Mouse (Mus musculus) macrophage (primary cell): ENCODE results near the gene Defb11. TPM values are rescaled to one million over a fixed set of nuclear protein-coding genes. Genes with fewer than 3 reads are reported as not detected.
"Not testable (repeated sequence)": the region's sequence is repeated elsewhere in the genome, so short reads cannot be mapped to it uniquely, and the experiment has no call there.

Experiments used
- H3K27ac ChIP-seq: fragments of 350-480 bp; formaldehyde crosslinking; 2 replicates; pipeline ENCODE4 v1.9.0; 2021
- H3K36me3 ChIP-seq: fragments of 350-480 bp; formaldehyde crosslinking; 2 replicates; pipeline ENCODE4 v1.9.0; 2021; ENCODE audit errors: inconsistent target
- H3K4me3 ChIP-seq: fragments of 350-480 bp; formaldehyde crosslinking; 2 replicates; pipeline ENCODE4 v1.9.0; 2021; ENCODE audit errors: inconsistent target
- H3K79me2 ChIP-seq: fragments of 350-480 bp; formaldehyde crosslinking; 2 replicates; pipeline ENCODE4 v1.9.0; 2021; ENCODE audit errors: inconsistent target
- WGBS: methylation state at CpG from one replicate; pipeline ENCODE4 v1.1.7; 2026; ENCODE audit warnings: inconsistent platforms; ENCODE audit not compliant: missing documents; 5-methylcytosine and 5-hydroxymethylcytosine counted together
- polyA plus RNA-seq: library from polyadenylated mRNA; stranded (reverse); fragments of 250-400 nt; gene quantifications from 3 replicates; pipeline ENCODE4 v1.2.4, GENCODE M21; 2018; ENCODE audit warnings: inconsistent platforms
- total RNA-seq, 78 experiments: library from RNA; depleted of rRNA; stranded (reverse); fragments of 250-400 nt; gene quantifications; 1 replicate in 9 of 78; 2 replicates in 24 of 78; 3 replicates in 43 of 78; 4 replicates in 2 of 78; pipeline ENCODE4 v1.2.4; 2018; ENCODE audit warnings: inconsistent platforms in 56 of 78

Defb11 gene
- not detected for total RNA-seq (2018; cell fraction: chromatin; rRNA removed)
- total RNA-seq (2018; cell fraction: cytosol; rRNA removed), result not detected
- not detected for total RNA-seq (2018; cell fraction: nucleus; rRNA removed)
- not detected in 3 replicates for polyA plus RNA-seq

DNA sequence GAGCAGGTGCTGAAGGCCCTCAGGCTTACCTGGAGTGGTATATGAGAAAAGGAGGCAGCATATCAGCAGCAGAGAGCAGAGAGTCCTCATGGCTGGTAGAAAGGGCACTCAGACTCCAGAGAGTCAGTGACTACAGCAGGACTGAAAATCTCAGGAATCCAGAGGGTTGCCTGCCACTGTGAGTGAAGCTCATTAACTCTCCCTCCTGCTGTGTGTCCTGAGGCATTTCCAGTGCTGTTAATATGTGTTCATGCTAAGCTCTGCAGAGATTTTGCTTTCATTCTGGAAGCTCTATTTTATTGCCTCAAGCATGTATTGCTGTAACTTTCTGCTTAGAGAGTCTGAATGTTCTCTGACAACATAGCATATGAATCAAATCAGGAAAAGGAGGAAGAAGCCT lies at the start of gene Defb11:
TSS of gene Defb11 (minus strand) at position 123 of the 400 bp plus-strand sequence.
- not testable (repeated sequence) for H3K79me2 ChIP-seq, H3K27ac ChIP-seq, H3K36me3 ChIP-seq, H3K4me3 ChIP-seq

- no peaks in the 10 kb centered on the region for H3K79me2 ChIP-seq
- H3K27ac ChIP-seq, result no peak overlapping the region
- 7% methylated on average over 9 of the region's 9 CpGs for WGBS
- no peaks in the 10 kb centered on the region for H3K36me3 ChIP-seq
- no peak overlapping the region for H3K4me3 ChIP-seq
These were observed 49.1 kb upstream of the Defb11 start for GRCm38 (mm10) chr8:21955321-21955720.

GRCm38 (mm10) chr8:21947311-21948017 lies 41.3 kb upstream of the Defb11 start:
- 85% methylated on average over 9 of the region's 9 CpGs for WGBS
- Histone ChIP-seq H3K79me2 (no peaks in the 10 kb centered on the region), H3K36me3 (no peaks in the 10 kb centered on the region), H3K27ac (no peak overlapping the region), H3K4me3 (no peak overlapping the region)

- Histone ChIP-seq H3K79me2 (no peaks in the 10 kb centered on the region), H3K4me3 (no peak within 1 kb of the TSS), H3K27ac (no peak within 1 kb of the TSS), H3K36me3 (no peaks in the 10 kb centered on the region)
- WGBS, result 92% methylated on average over 6 of the region's 6 CpGs
These were observed 40.2 kb upstream of the Defb11 start, which contains the start of gene Defb13 for GRCm38 (mm10) chr8:21946462-21946861. TSS of gene Defb13 (plus strand) at chr8:21946762.

DNA sequence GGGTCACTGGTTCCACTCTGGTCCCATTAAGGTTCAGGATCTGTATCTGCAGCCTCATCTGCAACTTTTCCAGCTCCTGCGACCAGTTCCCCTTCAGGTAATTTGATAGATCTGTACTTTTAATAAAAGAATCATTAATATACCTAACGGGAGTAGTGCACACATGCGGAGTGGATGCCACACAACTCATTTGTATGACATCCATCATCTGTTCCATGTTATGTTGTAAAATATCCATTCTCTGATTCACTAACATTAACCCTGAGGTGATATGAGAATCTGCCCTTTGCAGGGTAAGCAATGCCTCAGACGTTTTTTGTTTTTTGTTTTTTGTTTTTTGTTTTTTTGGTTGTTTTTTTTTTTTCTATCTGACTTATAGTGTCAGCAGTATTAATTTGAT lies 31.8 kb upstream of the Defb11 start, which contains the start of gene Defb35:
TSS of gene Defb35 (plus strand) at position 301 of the 400 bp plus-strand sequence.
- not testable (repeated sequence) for H3K27ac ChIP-seq, H3K4me3 ChIP-seq, H3K36me3 ChIP-seq, H3K79me2 ChIP-seq
- WGBS, result 60% methylated on average over 1 of the region's 4 CpGs

- no peaks in the 10 kb centered on the region for H3K79me2 ChIP-seq
- H3K36me3 ChIP-seq, result no peaks in the 10 kb centered on the region
- 88% methylated on average over 6 of the region's 6 CpGs for WGBS
- H3K4me3 ChIP-seq, result no peak within 1 kb of the TSS
- H3K27ac ChIP-seq, result no peak within 1 kb of the TSS
These were observed 26.4 kb upstream of the Defb11 start, which contains the start of gene Defb15 for GRCm38 (mm10) chr8:21932610-21933009. TSS of gene Defb15 (minus strand) at chr8:21932710.

GRCm38 (mm10) chr8:21930754-21931153 lies 24.5 kb upstream of the Defb11 start:
- H3K36me3 ChIP-seq, H3K79me2 ChIP-seq, H3K27ac ChIP-seq, H3K4me3 ChIP-seq: not testable (repeated sequence)
- WGBS, result 80% methylated on average over 3 of the region's 3 CpGs

- H3K4me3 ChIP-seq, result no peak overlapping the region
- WGBS, result 81% methylated on average over 3 of the region's 3 CpGs
- no peak overlapping the region for H3K27ac ChIP-seq
- H3K36me3 ChIP-seq, result no peaks in the 10 kb centered on the region
- H3K79me2 ChIP-seq, result no peaks in the 10 kb centered on the region
These were observed 9.4 kb upstream of the Defb11 start for GRCm38 (mm10) chr8:21915625-21916024.

GRCm38 (mm10) chr8:21912554-21912953 lies 6.3 kb upstream of the Defb11 start:
- 34% methylated on average over 2 of the region's 2 CpGs for WGBS

GRCm38 (mm10) chr8:21911931-21912330 lies 5.7 kb upstream of the Defb11 start:
- WGBS, result 43% methylated on average over 1 of the region's 1 CpGs
- Histone ChIP-seq H3K4me3 (no peak overlapping the region), H3K79me2 (no peaks in the 10 kb centered on the region), H3K27ac (no peak overlapping the region), H3K36me3 (no peaks in the 10 kb centered on the region)

More at GRCm38 (mm10) chr8:21912554-21912953, 6.3 kb upstream of the Defb11 start:
- no peaks in the 10 kb centered on the region for H3K36me3 ChIP-seq
- H3K4me3 ChIP-seq, result no peak overlapping the region
- H3K27ac ChIP-seq, result no peak overlapping the region
- H3K79me2 ChIP-seq, result no peaks in the 10 kb centered on the region

DNA sequence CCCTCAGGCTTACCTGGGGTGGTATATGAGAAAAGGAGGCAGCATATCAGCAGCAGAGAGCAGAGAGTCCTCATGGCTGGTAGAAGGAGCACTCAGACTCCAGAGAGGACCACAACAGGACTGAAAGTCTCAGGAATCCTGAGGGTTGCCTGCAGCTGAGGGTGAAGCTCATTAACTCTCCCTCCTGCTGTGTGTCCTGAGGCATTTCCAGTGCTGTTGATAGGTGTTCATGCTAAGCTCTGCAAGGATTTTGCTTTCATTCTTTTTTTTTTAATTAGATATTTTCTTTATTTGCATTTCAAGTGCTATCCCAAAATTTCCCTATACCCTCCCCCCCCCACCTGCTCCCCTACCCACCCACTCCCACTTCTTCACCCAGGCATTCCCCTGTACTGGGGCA lies 20.9 kb downstream of the Defb11 start, which contains the start of gene Defb9:
TSS of gene Defb9 (minus strand) at position 101 of the 400 bp plus-strand sequence.
- not testable (repeated sequence) for H3K4me3 ChIP-seq, H3K36me3 ChIP-seq, H3K27ac ChIP-seq, H3K79me2 ChIP-seq

GRCm38 (mm10) chr8:21858586-21858985 lies 47.6 kb downstream of the Defb11 start, which contains the start of gene Defb10:
TSS of gene Defb10 (plus strand) at chr8:21858901.
- not testable (repeated sequence) for H3K27ac ChIP-seq, H3K4me3 ChIP-seq, H3K79me2 ChIP-seq, H3K36me3 ChIP-seq
- 69% methylated on average over 1 of the region's 1 CpGs for WGBS

Other genes with a start within 250 kb of the Defb11 start
- gene Defa34, start 240.6 kb downstream of the Defb11 start, polyA plus RNA-seq, result not detected in 3 replicates
- gene AY761184, start 202.8 kb downstream of the Defb11 start, polyA plus RNA-seq, result not detected in 3 replicates
- not detected in 3 replicates for gene Defa24, start 171.9 kb downstream of the Defb11 start, polyA plus RNA-seq
- gene Defb50, start 82.9 kb downstream of the Defb11 start, polyA plus RNA-seq, result not detected in 3 replicates
- not detected in 3 replicates for gene Defb2, start 66.5 kb downstream of the Defb11 start, polyA plus RNA-seq
- gene Defb10, start 47.5 kb downstream of the Defb11 start, polyA plus RNA-seq, result not detected in 3 replicates
- not detected in 3 replicates for gene Defb9, start 21.0 kb downstream of the Defb11 start, polyA plus RNA-seq
- not detected in 3 replicates for gene Defb15, start 26.3 kb upstream of the Defb11 start, polyA plus RNA-seq
- gene Defb35, start 31.9 kb upstream of the Defb11 start, polyA plus RNA-seq, result not detected in 3 replicates
- gene Defb13, start 40.4 kb upstream of the Defb11 start, polyA plus RNA-seq, result not detected in 3 replicates
- gene Fam90a1a, start 52.3 kb upstream of the Defb11 start, polyA plus RNA-seq, result not detected in 3 replicates
- gene Ccdc70, start 63.4 kb upstream of the Defb11 start, polyA plus RNA-seq, result not detected in 3 replicates
- not detected in 3 replicates for gene Atp7b, start 153.9 kb upstream of the Defb11 start, polyA plus RNA-seq
- 7.6 to 11.5 TPM (median 10.9 TPM) in 3 replicates for gene Alg11, start 154.3 kb upstream of the Defb11 start, polyA plus RNA-seq
- gene Nek5, start 218.6 kb upstream of the Defb11 start, polyA plus RNA-seq, result not detected in 3 replicates